In genomic region chr1:87111719-87112354, GRCm38 (mm10) we compare ENCODE assay signal across 9 mouse cellular contexts. TPM values are rescaled to one million over a fixed set of nuclear protein-coding genes. Genes with fewer than 3 reads are reported as not detected.
A peak's percentile ranks its signal among the peaks of the same experiment; 100 is the strongest.
DNase-seq lines count a peak whose midpoint lies in the region; ATAC-seq and TF ChIP-seq lines count a peak whose summit lies in the region.
"Had no signal": no experiment of that assay in that cellular context is flagged by ENCODE, and none has a peak within 500 bp of the region (broad histone marks: within the 10 kb centered on the region; RNA-seq: fewer than 3 reads in every experiment).

No protein-coding gene starts in this region.

- no peak for TF ChIP-seq POLR2A in bone marrow, adult 2 months (IDR thresholded peaks at IDR 0.05; ENCODE audit: borderline replicate concordance, control insufficient read depth, low read depth, low read length)

- 36% methylated on average over 9 of the region's 9 CpGs for WGBS in neural tube, embryonic 15.5 days
- 30% methylated on average over 9 of the region's 9 CpGs for WGBS in bone marrow, adult 2 months
- 39% methylated on average over 9 of the region's 9 CpGs for WGBS in limb, embryonic 11.5 days

- H3K9ac ChIP-seq in neural tube, embryonic 15.5 days (replicated peaks), result no peak overlapping the region
- no peak overlapping the region for H3K9ac ChIP-seq in limb, embryonic 11.5 days (ENCODE audit: low read length)
- H3K9ac ChIP-seq: heart, embryonic 15.5 days had no signal

- peak; percentile 57 for TF ChIP-seq CTCF in gastrocnemius, adult 2 months (IDR thresholded peaks at IDR 0.05)
- TF ChIP-seq CTCF in bone marrow, adult 2 months (IDR thresholded peaks at IDR 0.05; ENCODE audit: control insufficient read depth, insufficient read depth, low read length), result peak; percentile 28; the same call in 1 of the 2 replicates

- intact Hi-C loops in gastrocnemius, adult 2 months (cut with DNase I), result no loop called here

- no peaks in the 10 kb centered on the region for H3K4me1 ChIP-seq in neural tube, embryonic 15.5 days
- no peaks in the 10 kb centered on the region for H3K4me1 ChIP-seq in bone marrow, adult 2 months (ENCODE audit: control insufficient read depth, insufficient read depth, low read length)
- H3K4me1 ChIP-seq in limb, embryonic 11.5 days (ENCODE audit: control insufficient read depth, insufficient read depth, low read length), result no peaks in the 10 kb centered on the region
- H3K4me1 ChIP-seq: heart, embryonic 15.5 days had no signal

- H3K27ac ChIP-seq in gastrocnemius, adult 2 months, result no peak overlapping the region
- no peak overlapping the region for H3K27ac ChIP-seq in neural tube, embryonic 15.5 days (replicated peaks)
- H3K27ac ChIP-seq in bone marrow, adult 2 months (ENCODE audit: control insufficient read depth, insufficient read depth, low read depth, low read length, poor library complexity), result no peak overlapping the region
- H3K27ac ChIP-seq in limb, embryonic 11.5 days (replicated peaks; ENCODE audit: low read depth, low read length), result no peak overlapping the region
- H3K27ac ChIP-seq: heart, embryonic 15.5 days had no signal

- no peaks in the 10 kb centered on the region for H3K27me3 ChIP-seq in neural tube, embryonic 15.5 days (replicated peaks)
- no peaks in the 10 kb centered on the region for H3K27me3 ChIP-seq in limb, embryonic 11.5 days (ENCODE audit: control insufficient read depth, insufficient read depth, low read length)
- H3K27me3 ChIP-seq: heart, embryonic 15.5 days had no signal

- no peak overlapping the region for H3K4me3 ChIP-seq in gastrocnemius, adult 2 months
- no peak overlapping the region for H3K4me3 ChIP-seq in neural tube, embryonic 15.5 days (replicated peaks)
- no peak overlapping the region for H3K4me3 ChIP-seq in bone marrow, adult 2 months (replicated peaks; ENCODE audit: control insufficient read depth, low read depth, low read length)
- no peak overlapping the region for H3K4me3 ChIP-seq in limb, embryonic 11.5 days (ENCODE audit: low read depth, low read length)
- H3K4me3 ChIP-seq: heart, embryonic 15.5 days had no signal

- H3K9me3 ChIP-seq in neural tube, embryonic 15.5 days (replicated peaks), result no peaks in the 10 kb centered on the region
- H3K9me3 ChIP-seq in limb, embryonic 11.5 days (ENCODE audit: control insufficient read depth, low read length), result no peaks in the 10 kb centered on the region
- H3K9me3 ChIP-seq: heart, embryonic 15.5 days had no signal

- ATAC-seq in neural tube, embryonic 15.5 days (ENCODE audit: low FRiP score), result no peak
- ATAC-seq in limb, embryonic 11.5 days (ENCODE audit: insufficient number of reproducible peaks, low FRiP score, low TSS enrichment, low read depth), result no peak

- peak; percentile 61 for DNase-seq in gastrocnemius, adult 2 months
- no peak for DNase-seq in gastrocnemius, postnatal 25 days
- peak; percentile 44 for DNase-seq in neural tube, embryonic 10.5 days (ENCODE audit: extremely low spot score, low spot score)
- DNase-seq in limb, embryonic 11.5 days (ENCODE audit: low spot score), result peak; percentile 50
- no peak for DNase-seq in frontal cortex, postnatal 14 days (ENCODE audit: low spot score in 2 of 2)
- no peak for DNase-seq in thymus, postnatal 0 days (ENCODE audit: low spot score)

- no peak overlapping the region for H3K4me2 ChIP-seq in neural tube, embryonic 15.5 days
- H3K4me2 ChIP-seq in limb, embryonic 11.5 days (ENCODE audit: low read depth, severe bottlenecking), result no peak overlapping the region
- H3K4me2 ChIP-seq: heart, embryonic 15.5 days had no signal

- H3K36me3 ChIP-seq in neural tube, embryonic 15.5 days, result no peaks in the 10 kb centered on the region
- no peaks in the 10 kb centered on the region for H3K36me3 ChIP-seq in limb, embryonic 11.5 days (ENCODE audit: control insufficient read depth, insufficient read depth, low read length)
- H3K36me3 ChIP-seq: heart, embryonic 15.5 days had no signal

RNA-seq across cellular contexts. Expression of gene Alpi, which starts 10.4 kb away (rescaled TPM):
- not detected for total RNA-seq in gastrocnemius, adult 2 months (2021)
- not detected for total RNA-seq in gastrocnemius, postnatal 25 days (2021)
- 0.72 TPM in 1 of 2 replicates, not detected in the other for polyA plus RNA-seq in neural tube, embryonic 15.5 days (2015; fragmentation: Nextera tagmentation; extraction: Ambion mirVana)
- not detected in 2 replicates for polyA plus RNA-seq in bone marrow, adult 2 months (2011; ENCODE audit: insufficient read depth, insufficient read length, low replicate concordance, missing spikeins)
- polyA plus RNA-seq in limb, embryonic 11.5 days (2014; fragmentation: Nextera tagmentation; extraction: Ambion mirVana), result not detected in 2 replicates
- polyA plus RNA-seq in thymus, postnatal 0 days (2015; fragmentation: Nextera tagmentation; extraction: Ambion mirVana), result 0.22 and 0.28 TPM in 2 replicates
- polyA plus RNA-seq: heart, embryonic 15.5 days had no signal

RNA-seq across cellular contexts. Expression of gene Akp3, which starts 12.9 kb away (rescaled TPM):
- total RNA-seq in gastrocnemius, adult 2 months (2021), result not detected
- not detected for total RNA-seq in gastrocnemius, postnatal 25 days (2021)
- polyA plus RNA-seq in neural tube, embryonic 15.5 days (2015; fragmentation: Nextera tagmentation; extraction: Ambion mirVana), result not detected in 2 replicates
- not detected in 2 replicates for polyA plus RNA-seq in bone marrow, adult 2 months (2011; ENCODE audit: insufficient read depth, insufficient read length, low replicate concordance, missing spikeins)
- polyA plus RNA-seq in limb, embryonic 11.5 days (2014; fragmentation: Nextera tagmentation; extraction: Ambion mirVana), result not detected in 2 replicates
- polyA plus RNA-seq in thymus, postnatal 0 days (2015; fragmentation: Nextera tagmentation; extraction: Ambion mirVana), result 0.26 and 0.60 TPM in 2 replicates
- polyA plus RNA-seq: heart, embryonic 15.5 days had no signal

RNA-seq across cellular contexts. Expression of gene Alppl2, which starts 22.1 kb away (rescaled TPM):
- not detected for total RNA-seq in gastrocnemius, adult 2 months (2021)
- total RNA-seq in gastrocnemius, postnatal 25 days (2021), result not detected
- not detected in 2 replicates for polyA plus RNA-seq in neural tube, embryonic 15.5 days (2015; fragmentation: Nextera tagmentation; extraction: Ambion mirVana)
- polyA plus RNA-seq in bone marrow, adult 2 months (2011; ENCODE audit: insufficient read depth, insufficient read length, low replicate concordance, missing spikeins), result not detected in 2 replicates
- polyA plus RNA-seq in limb, embryonic 11.5 days (2014; fragmentation: Nextera tagmentation; extraction: Ambion mirVana), result not detected in 2 replicates
- 0.33 and 0.46 TPM in 2 replicates for polyA plus RNA-seq in thymus, postnatal 0 days (2015; fragmentation: Nextera tagmentation; extraction: Ambion mirVana)
- polyA plus RNA-seq: heart, embryonic 15.5 days had no signal

RNA-seq across cellular contexts. Expression of gene Ecel1, which starts 44.5 kb away (rescaled TPM):
- not detected for total RNA-seq in gastrocnemius, adult 2 months (2021)
- not detected for total RNA-seq in gastrocnemius, postnatal 25 days (2021)
- polyA plus RNA-seq in neural tube, embryonic 15.5 days (2015; fragmentation: Nextera tagmentation; extraction: Ambion mirVana), result 71.9 and 84.7 TPM in 2 replicates
- not detected in 2 replicates for polyA plus RNA-seq in bone marrow, adult 2 months (2011; ENCODE audit: insufficient read depth, insufficient read length, low replicate concordance, missing spikeins)
- 0.17 and 0.28 TPM in 2 replicates for polyA plus RNA-seq in limb, embryonic 11.5 days (2014; fragmentation: Nextera tagmentation; extraction: Ambion mirVana)
- 0.32 and 0.55 TPM in 2 replicates for polyA plus RNA-seq in thymus, postnatal 0 days (2015; fragmentation: Nextera tagmentation; extraction: Ambion mirVana)

Comparison
In these comparisons a context has a peak if more than half of its experiments do, and no peak if none do; other contexts are left out.
1. DNase-seq: peak in gastrocnemius, adult 2 months (single experiment), neural tube, embryonic 10.5 days (single experiment) and limb, embryonic 11.5 days (single experiment); none in gastrocnemius, postnatal 25 days (single experiment), frontal cortex, postnatal 14 days (0 of 2) and thymus, postnatal 0 days (single experiment).